Mouse (Mus musculus): ENCODE measurements around the gene Ccdc187.

Gene Ccdc187

DNA sequence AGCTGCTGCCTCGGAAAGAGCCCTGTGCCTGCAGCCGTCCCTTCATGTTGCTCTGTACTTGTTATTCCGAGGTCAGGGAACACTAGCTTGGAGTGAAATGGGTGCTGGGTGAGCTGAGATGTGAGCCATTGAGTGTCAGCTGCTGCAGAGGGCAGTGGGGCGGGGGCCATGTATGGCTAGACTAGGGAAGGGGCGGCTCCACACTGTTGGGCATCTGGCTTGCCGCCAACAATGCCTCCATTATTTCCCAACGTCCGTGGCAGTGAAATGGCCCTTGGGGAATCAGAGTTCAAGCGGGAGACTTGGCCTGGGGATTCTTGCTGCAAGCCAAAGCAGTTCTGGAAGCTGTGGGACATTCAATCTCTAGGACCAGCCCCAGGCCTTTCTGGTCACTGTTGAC, 86.8 kb downstream of the Ccdc187 start:
- no peak for DNase-seq

DNA sequence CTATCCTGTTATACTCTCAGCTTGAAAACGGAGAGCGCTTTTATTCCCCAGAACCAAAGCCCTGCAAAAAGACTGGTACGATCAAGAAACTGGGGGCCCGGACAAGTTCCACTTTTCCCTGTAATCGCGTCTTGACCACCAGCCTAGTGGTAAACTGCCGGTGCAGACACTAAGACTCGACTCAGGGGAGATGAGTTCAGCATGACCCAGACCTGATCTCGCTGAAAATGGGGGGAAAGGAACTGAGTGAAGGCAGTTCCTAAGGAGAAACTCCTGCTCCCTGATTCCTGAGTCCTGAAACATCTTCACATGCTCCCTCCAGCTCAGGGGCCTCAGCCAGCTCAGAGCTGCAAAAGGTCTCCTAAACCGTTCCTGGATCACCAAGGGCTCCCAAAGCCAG, 88.6 kb downstream of the Ccdc187 start:
- no peak for DNase-seq

DNA sequence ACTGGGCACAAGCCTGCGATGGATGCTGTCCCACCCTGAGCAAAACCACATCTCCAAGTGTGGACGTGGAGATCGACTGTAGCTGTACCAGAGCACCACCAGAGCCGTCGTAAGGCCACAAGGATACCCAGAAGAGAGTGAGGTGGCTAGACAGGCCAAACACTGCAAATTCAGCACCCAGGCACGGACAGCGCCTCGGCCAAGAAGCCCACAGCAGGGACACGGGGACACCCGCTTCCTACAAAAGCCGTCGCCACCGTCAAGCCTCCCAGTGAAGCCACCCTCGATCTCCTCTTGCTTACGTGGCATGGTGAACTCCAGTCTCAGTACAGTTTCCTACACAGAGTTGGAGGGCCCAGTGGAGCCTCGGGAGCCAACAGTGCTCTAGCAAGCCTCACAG, 89.2 kb downstream of the Ccdc187 start:
- no peak for DNase-seq

DNA sequence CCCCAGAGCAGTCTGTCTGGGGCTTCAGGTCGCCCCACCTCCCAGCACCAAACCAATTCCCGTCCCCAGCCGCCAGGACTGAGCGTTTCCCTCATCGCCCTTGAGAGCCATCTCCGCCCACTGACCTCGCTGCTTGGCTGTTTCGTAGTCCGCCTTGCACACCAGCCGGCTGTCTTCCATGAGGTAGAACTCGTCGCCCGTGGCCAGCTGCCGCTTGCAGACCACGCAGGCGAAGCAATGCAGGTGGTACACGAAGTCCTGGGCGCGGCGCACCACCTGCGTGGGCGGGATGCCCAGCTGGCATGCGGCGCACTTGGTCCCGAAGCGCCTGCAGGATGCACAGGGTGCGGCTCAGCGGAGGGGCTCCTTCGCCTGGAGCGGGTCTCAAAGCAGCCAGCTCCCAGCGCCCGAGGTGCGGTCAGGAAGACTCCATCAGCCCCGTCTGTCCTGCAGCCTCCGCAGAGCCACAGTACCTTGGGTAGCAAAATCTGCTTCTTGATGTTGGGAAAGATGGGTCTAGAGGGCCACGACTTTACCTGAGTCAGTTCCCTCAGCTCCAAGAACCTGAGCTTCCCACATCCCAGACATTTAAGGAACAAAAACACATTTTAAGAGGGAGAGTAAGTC, 91.4 kb downstream of the Ccdc187 start:
- no peak for DNase-seq

DNA sequence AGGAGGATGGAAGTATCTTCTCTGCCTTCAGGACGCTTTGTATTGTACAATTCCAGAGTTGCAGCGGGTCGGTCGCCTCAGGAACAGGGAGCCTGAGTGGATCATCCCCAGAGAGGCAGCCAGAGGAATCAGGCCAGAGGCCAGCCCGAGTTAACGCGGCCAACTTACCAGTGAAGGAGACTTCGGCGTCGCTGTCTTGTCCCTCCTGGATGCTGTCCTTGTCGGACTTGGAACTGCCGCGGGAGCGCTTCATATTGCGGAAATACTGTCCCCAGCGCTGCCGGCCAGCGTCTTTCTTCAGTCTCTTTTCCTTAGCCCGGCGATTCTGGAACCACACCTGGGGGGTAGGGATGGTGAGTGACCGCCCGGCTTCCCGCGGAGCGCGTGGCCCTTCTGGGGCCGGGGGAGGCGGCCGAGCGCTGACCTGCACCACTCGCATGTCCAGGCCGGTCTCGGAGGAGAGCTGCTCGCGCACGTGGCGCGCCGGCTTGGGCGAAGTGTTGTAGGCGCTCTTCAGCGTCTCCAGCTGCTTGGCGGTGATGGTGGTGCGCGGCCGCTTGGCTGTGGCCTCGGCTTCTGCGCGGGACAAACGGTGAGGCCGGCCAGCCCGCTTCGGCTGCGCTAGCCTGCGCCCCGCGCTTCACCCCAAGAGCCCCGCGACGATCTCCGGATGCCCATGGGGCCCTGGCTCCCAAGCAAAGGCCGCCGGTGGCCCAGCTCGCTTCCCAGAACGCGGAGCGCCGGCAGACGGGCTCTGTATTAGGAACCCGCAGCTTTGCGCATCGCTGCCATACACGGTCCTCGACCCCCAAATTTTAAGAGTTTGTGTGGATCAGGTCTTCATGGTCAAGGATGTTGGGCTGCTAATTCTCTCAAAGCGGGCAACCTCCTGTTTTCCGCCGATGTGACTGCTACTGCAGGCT, 92.2 kb downstream of the Ccdc187 start:
- no peak for DNase-seq

DNA sequence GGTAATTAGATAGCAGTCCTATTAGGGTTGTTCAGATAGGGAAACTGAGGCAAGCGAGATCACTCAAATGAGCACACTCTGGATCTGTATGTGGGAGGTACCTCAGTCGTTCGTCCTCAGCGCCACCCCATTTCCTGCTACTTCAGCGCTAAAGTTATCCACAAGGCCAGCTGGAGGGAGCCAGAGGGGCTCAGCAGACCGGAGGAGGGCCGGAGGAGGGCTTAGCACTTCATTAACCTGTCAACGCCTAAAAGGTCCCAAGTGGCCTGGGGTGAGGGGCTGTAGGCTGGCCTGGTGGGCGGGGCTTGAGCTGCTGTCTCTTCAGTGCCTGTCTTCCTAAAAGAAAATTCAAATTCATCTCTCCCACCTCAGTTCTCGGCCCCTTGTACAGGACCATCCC, 95.9 kb downstream of the Ccdc187 start:
- no peak for DNase-seq

DNA sequence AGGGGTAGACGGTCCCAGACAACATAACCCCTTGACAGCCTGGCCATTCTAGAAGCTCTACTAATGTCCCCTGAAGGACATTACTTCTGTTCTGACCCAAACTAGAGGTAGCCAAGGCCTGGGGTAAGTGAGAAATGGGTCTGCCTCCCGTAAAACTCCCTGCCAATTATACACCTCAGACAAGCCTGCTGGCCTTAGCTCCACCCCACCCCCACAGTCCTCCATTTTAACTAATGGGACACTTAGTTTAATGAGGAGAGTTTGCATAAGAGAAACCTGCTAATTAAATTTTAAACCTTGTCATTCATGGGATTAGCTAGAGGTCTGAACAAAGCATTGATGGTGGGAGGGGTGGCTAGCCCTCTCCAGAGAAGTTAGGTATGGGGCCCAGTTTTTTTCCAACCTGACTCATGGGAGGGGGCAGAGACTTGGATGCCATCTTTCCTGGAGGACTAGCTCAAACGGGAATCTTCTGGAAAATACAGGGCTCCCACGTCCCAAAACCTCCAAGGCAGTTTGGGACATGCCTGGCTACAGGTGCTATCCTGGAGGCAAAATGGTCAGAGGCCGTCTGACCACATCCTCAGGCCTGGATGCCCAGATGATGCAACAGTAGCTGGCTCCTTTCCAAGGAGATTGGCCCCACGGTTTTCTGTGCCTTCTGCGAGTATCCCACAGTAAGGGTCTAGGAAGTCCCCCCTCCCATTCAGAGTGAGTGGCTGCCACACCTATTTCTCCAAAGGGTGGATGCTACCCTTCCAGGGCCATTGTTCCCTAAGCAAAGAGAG, 99.6 kb downstream of the Ccdc187 start:
- no peak for DNase-seq
